Mouse (Mus musculus): ENCODE data around the gene Gm15093. TPM values are rescaled to one million over a fixed set of nuclear protein-coding genes. Genes with fewer than 3 reads are reported as not detected.
"Not testable (repeated sequence)": the region's sequence is repeated elsewhere in the genome, so short reads cannot be mapped to it uniquely, and the experiment has no call there.

The Gm15093 gene
- polyA plus RNA-seq (2014; fragmentation: Nextera tagmentation; extraction: Ambion mirVana): not detected in 2 replicates

- not testable (repeated sequence) for DNase-seq (ENCODE audit: low spot score); H3K4me2 ChIP-seq (replicated peaks); H3K4me1 ChIP-seq (replicated peaks; ENCODE audit: control insufficient read depth, insufficient read depth, low read length); H3K9ac ChIP-seq; H3K4me3 ChIP-seq (replicated peaks; ENCODE audit: low read length); H3K36me3 ChIP-seq (replicated peaks; ENCODE audit: control insufficient read depth, insufficient read depth); ATAC-seq (ENCODE audit: low FRiP score); H3K27me3 ChIP-seq (ENCODE audit: control insufficient read depth, insufficient read depth, low read length); H3K27ac ChIP-seq; H3K9me3 ChIP-seq (ENCODE audit: control insufficient read depth, low read length)
- no CpG with 5 or more reads among the region's 1 CpGs for WGBS
These were observed at the start of gene Gm15093 for GRCm38 (mm10) chrX:149272077-149272476. TSS of gene Gm15093 (plus strand) at chrX:149272377.

Other genes with a start within 250 kb of the Gm15093 start
- not detected in 2 replicates for gene Ott, start 198.1 kb upstream of the Gm15093 start, polyA plus RNA-seq (2014; fragmentation: Nextera tagmentation; extraction: Ambion mirVana)
- not detected in 2 replicates for gene Gm15085, start 175.2 kb downstream of the Gm15093 start, polyA plus RNA-seq (2014; fragmentation: Nextera tagmentation; extraction: Ambion mirVana)

Measured in hindbrain, embryonic 14.5 days (tissue).